Mouse (Mus musculus): ENCODE measurements around the gene Sesn1.

The Sesn1 gene

DNA sequence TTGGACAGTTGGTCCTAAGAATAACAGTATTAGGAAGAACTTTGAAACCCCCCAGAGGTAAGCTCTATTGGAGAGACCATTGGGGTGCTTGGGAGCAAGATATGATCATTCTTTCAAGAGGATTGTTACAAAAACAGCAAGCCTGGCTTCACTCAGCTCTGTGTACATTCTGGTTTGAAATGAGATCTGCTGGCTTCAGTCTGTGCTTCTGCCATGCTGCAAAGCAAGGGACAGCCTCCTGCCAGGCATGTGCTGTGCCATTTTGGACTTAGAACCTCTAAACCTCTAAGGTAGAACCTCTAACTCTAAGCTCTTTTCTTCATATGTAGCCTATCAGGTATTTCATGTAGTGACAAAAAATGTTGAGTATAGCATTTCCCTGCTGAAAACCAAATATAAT is 65.9 kb downstream of the Sesn1 start:
- no peak for DNase-seq

DNA sequence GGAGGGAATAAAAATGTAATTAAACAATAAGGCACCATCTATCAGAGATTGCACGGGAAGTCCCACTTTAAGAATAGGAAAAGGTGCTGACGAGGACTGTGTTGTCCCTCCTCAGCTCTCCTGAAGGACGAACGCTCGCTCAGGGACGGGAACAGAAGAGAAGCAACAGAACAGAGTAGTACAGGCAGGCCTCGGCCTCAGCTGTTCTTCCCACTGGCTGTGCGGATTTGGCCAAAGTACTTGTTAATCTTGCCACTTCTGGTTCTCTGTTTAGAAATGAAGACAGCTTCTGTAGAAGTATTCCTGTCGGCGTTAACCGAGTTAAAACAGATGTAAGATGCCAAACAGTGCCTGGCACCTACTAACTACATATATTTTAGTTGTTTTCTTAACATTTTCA is 68.6 kb downstream of the Sesn1 start:
- no peak for DNase-seq

DNA sequence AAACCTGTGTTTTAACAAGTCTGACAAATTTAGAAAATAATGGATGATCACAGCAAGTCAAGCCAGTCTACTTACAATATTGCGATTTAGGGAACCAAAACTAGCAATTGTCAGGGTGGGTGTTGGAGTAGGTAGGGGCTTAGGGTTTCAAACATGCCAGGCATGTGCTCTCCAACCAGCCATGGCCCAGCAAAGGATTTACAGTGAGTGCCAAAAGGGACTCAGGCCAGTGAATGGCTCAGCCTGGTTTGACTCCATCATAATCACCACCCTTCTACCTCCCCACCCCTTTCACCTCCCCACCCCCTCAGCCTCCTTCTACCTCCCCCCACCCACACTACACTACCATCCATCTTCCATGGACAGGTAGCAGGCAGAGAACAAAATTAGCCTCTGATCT is 69.9 kb downstream of the Sesn1 start:
- DNase-seq = no peak

DNA sequence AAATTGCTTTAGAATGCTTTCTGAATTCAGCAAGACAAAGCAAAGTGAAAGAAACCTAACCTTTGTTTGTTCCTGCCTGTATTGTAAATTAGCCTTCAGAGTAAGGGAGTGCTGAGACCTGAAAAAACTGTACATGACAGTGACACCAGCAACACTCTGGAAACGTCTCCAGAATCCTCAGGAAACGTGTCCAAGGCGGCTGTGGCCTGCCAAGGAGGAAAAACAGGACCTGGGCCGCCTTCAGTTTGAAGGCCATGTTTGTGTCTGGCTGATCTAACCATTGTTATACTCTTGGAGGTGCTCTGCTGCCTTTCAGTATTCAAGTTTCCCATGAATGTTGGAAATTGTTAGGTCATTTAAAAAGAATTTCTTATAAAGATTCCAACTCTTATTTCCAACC is 70.5 kb downstream of the Sesn1 start:
- DNase-seq = no peak

DNA sequence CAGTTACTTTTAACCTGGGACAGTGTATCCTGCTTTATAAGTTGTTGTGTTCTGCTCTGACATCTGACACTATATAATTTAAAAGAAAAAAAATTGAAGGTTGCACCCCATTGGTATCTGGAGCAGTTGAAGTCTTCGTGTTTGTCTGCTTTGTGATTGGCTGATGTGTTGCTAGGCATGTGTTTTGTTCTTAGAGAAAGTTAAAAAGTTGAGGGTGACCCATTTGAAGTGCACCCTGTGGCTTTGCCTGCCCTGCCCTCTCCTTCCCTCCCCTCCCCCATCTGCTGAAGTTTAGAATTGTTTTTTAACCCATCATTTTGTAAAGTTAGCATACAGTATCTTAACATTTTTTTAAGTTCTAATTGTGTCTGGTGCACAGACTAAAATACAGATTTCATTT is 71.0 kb downstream of the Sesn1 start:
- DNase-seq = no peak

DNA sequence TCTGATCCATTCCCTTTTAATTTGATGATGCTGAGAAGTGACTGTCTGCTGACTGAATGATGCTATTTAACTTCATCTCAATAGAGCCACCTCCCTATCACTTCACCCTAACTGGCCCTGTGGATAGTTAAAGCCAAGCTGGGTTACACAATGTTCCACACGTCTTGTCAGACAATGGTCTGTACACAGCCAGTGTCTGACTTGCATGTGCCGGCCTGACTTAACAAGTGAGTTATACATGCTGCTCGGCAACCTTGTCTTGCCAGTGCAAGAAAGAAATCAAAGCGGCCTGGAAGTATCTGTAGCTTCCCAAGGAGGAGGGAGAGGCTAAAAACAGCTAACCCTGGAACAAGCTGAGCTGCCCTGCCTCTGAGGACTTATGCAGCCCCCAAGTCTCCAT is 71.7 kb downstream of the Sesn1 start:
- DNase-seq = no peak

DNA sequence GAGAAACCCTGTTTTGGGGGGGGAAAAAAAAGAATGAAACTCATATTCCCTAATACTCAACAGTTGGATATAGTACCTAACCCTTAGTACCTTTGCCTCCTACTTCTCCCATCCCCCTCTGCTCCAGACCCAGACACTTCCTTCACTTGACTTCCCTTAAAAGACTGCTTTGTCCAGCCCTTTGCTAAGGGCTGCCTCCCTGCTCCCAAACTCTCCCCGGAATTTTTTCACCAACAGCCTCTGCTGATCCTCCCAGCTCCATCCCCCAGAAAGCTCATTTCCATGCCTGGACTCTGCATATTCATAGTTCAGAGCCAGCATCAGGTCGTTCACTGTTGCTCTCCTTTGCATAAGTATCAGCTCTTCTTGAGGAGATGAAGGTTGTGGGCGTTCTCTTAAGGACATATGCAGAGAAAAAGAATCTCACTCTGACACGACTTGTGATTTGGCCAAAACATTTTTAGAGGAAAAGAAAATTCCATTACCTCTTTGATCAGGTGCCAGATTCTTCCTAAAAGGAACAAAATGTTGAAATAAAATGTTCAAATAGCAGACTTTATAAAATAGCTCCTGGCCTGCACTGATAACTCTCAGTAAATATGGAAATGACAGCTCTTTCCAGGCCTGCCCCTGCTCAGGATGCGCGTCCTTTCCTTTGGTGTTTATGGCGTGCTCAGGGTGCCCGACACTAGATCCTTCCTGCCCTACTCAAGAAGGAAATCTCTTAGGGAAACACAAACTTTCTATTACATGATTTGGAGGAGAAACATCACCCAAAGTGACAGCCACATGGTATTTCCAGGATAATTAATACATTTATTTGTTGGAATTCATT is 74.2 kb downstream of the Sesn1 start:
- peak; percentile 49 for DNase-seq

DNA sequence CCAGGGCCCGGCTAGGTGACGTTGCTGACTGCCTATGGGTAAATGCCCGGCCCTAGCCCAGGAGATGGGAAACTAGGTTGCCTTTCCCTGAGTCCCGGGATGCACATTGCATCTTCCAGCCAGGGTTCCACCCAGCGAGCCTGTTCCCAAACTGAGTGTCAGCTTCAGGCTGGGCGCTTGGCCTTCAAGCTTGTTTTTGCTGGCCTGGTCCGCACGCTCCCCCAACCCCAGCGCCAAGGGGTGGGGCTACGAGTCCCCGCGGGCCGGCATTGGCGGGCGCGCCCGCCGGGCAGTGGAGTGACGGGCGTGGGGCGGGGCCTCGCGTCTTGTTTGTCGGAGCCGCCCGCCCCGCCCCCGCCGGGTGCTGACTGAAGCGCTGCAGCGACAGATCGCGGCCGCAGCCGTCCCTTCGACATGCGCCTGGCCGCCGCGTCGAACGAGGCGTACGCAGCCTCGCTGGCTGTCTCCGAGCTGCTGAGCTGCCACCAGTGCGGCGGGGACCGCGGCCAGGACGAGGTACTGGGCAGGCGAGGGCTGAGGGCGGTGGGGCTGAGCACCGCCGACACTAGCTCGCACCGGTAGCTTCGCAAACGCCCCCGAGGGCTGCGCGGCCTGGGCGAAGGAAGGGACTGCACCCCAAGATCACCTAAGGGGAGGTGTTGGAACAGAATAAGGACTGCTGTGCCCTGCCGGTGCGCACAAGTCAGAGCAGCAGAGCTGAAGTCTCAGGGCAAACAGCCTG is 77.5 kb downstream of the Sesn1 start:
- DNase-seq = peak; percentile 95

DNA sequence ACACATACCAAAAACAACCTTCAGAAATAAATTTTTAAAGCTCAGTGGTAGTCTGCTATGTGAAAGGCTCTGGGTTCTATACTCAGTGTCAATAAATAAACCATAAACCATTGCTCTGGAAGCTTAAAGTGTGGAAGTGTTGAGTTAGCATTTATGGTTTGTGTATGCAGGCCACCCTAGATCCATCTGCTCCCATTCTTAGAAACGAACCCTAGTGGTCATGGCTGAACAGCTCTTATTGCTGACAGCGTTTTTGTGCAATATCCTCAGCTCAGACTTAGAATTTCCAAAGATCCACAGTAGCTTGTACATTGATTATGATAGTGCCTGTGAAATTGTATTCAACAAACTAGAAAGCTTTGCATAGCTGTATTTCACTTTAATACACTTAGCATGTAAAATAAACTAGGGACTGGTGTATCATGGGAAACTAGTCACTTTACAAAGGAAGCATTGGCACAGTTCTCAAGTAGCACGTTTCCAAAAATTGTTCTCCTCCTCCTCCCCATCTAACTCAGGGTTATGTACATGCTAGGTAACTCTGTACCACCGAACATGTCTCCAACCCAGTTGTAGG is 78.7 kb downstream of the Sesn1 start:
- DNase-seq = no peak

DNA sequence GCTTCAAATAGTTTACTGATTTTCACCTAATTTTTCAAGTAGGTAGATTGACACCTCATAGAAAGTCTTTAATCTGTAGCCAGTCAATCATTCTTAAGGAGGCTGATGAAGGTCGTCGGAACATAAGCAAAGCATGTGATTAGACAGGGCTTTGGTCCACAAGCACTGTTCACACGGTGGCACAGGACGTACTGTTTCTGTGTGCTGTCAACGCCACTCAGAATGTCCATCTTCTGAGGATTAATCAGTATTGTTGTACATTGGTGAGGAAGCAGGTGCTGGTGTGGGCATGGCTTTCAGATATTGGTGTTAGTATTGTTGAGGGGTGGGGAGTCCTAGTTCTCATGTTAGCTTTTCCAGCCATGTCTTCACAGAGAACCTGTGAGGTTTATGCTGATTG is 79.8 kb downstream of the Sesn1 start:
- DNase-seq = no peak

DNA sequence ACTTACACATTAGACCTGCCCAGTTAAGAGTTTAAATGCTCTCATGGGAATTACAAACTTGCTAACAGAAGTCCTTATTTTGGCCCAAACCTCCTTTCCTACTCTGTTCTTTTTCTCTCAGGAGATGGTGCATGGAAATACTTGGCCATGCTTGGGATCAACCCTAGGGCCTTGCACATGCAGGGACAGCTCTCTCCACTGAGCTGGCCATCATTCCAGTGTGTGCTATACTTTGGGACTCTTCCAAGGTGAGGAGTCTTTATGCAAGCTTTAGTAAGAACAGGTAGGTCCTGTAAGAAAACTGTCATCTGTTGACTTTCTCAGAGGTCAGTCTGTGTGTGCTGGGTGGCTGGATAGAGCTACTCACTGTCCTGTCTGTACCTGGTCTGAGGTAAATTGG is 80.8 kb downstream of the Sesn1 start:
- no peak for DNase-seq

DNA sequence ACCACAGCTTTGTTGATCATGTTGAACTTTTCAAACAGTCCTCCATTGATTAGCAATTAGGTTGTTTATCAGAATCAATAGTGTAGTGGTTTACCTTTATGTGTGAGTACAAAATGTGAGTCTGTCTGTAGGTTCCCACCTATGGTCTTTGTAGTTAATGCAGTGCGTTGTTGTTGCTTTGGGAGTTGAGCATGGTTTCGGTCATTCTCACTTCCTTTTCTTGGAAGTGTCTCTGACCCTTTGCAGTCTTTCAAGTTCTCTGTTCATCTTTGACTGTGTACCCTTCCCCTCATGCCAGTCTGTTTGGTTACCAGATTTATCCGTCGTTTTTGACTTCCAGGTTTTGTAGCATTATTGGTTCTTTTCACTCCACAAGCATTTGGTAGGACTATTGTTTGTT is 81.6 kb downstream of the Sesn1 start:
- DNase-seq = no peak

DNA sequence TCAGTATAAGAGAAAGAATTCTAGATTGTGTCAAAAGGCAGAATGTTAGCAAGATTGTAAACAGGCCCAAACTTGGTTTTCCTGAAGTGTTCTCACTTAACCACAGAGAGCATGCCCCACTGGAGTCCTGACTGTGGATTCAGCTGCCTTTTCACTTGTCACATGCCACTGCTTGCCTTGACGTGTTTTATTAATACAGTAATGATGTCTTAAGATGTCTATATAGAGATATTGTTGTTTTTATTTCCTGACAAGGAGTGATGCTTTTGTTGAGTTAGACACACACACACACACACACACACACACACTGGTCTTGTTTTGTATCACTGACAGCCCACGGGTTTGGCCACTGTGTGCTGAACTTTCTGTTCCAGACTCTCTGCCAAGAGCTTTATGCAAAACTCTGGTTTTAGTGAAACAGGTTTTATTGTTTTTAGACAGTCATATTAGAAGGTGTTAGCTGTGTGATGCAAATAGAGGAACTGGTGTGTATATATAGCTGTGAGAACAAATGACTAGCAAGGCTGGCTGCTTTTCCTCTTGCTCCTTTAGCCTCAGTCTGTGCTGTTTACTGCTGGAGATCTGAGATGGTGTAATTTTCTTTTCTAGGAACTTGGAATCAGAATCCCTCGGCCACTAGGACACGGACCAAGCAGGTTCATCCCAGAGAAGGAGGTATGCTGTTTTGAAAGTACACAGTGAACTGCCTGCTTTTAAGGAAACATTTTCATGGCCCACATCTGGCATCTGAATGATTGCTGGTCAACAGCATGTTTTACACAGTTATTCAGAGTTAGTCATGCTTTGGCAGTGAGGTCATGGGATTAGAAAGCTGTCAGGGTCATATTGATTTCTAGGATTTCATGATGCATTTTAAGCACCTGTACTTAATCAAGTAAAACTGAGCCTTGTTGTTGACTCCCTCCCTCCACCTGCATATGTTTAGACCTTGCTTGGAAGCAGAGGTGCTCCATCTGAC is 84.0 kb downstream of the Sesn1 start:
- peak; percentile 57 for DNase-seq

DNA sequence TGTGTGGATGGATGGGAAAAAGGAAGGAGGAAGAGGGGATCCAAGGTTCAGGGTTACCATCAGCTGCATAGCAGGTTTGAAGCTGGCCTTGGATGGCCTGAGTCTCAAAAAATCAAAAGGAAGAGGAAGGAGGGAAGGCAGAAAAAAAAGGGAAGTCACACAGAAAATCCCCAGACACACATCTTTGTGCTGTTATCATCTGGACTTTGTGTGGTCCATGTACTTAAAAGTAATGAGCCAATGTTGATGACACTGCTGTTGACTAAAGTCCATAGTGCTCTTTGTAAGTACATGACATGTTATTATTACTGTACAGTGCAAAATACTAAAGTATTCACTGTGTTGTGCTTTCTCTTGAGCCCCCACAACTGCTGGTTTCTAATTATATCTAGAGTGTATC is 86.7 kb downstream of the Sesn1 start:
- no peak for DNase-seq

DNA sequence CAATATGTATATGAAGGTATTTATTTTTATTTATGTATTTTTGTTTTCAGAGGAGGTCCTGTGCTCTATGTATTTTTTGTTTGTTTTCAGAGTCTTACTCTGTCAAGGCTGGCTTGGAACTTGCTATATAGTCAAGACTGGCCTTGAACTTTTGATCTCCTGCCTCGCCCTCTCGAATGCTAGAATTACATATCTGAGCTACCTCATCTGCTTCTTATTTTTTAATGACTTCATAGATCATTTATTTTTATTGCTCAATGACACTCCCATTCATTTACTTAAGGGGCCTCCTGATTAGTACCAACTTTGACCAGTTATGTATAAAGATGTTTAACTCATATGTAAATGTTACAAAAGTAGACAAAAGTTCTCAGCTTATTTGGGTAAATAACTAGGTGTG is 87.1 kb downstream of the Sesn1 start:
- no peak for DNase-seq

DNA sequence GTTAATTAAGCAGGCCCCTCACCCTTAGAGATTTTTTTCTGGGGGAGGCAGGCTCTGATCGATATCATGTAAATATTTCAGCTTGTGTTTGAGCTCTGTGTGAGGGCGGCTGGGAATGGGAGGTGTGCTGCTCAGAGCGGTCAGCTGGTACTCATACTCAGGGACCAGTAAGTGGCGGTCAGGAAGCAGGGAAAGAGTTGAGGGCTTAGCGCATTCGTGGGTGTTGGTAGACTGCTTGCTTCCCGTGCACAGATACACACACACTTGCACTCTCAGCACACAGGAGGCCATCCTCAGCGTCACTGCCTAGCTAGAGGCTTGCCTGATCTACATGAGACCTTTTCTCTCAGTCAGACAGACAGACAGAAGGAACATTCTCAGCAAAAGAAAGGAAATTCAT is 91.7 kb downstream of the Sesn1 start:
- no peak for DNase-seq

DNA sequence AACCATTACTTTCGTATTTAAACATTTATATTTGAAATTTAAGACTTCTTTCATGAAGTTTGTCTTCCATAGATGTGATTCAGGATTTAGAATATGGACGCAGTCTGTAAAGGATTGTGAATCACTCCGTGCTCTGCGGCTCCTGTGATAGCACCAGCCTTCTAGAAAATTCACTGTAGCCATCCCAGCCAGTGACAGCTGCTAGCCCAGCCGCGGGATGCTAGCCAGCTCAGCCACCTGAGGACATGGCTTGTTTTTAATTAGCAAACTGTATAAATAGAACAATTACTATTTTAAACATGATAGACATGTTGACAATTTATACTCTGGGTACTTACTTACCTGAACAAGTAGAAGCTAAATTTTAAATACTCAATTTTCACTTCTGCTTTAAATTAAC is 92.1 kb downstream of the Sesn1 start:
- DNase-seq = no peak

DNA sequence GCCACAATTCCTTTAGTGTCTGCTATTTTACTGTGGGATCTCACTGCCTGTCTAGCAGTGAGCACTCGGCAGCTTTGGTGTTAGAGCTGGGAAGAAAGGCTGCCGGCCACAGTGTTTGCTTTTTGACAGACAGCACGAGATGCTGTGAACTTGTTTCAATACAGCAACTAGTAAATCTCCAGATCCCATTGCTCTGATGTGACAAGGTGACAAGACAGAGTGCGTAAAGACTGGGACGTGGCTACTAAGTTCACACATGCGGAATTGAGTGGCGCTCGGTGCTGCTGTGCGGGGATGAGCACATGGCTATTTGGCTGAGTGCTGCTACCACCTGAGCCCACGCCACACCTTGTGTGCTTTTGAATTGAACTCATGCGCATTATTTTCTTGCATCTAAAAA is 97.7 kb downstream of the Sesn1 start:
- no peak for DNase-seq

DNA sequence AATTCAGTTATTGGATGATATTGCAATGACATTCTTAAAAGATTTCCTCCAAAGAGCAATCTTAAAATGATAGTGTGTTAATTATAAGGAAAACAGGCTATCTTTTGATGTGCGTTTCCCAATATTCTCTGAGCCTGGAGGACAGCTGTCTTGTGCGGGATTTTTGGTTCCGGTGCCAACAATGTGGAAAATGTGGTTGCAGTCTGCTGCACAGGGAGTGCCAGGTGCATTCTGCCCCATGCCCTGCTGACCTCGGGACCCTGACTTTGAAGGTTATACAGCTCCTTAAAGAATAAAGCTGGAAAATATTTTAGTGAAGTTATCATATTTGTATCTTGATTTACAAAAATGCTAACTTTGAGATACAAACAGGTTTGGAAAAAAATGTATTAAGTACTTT is 98.2 kb downstream of the Sesn1 start:
- no peak for DNase-seq

DNA sequence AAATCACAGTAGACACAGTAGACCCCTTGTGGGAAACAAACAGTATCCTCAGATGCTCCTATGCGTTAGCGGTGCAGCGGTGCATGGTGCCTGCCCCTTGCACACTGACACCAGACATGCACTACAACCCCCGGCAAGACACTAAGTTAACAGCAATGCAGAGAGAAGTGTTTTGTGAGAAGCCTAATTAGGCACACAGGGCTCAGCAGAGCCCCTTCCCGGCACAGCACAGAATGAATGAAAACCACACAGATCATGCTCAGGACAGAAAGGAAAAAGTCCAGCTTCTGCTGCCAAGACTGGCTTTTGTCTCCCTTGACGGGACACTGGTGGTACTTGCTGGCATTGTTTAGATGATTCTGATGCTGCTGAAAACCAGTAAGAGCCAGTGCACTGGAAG is 99.2 kb downstream of the Sesn1 start:
- no peak for DNase-seq

DNA sequence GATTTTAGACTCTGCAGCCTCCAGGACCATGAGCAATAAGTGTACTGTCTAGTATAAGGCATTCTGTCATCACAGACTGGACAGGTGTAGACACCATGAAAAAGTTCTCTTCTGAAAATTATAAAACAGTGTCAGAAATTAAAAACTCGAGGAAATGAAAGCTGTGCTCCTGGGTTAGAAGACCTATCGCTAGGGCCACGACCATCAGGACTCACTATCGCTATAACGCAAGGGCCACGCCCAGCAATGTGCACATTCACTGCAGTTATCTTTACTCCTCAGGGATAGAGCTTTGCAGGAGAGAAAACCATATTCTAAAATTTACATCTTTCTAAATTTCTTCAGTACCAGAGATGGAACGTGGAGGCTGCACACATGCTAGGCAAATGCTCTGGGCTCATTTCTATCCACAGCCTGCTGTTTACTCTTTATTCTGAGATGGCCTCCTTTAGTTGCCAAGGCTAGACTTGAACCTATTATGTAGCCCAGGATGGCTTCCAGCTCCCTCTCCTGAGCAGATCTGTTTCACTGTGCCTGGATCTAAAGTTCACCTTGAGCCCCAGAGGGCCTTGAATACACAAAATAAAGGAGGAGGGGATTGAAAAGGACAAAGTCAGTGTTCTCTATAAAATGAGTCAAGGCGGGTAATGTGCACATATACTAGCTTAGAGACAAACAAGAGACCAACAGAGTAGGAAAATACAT is 102.7 kb downstream of the Sesn1 start:
- no peak for DNase-seq

DNA sequence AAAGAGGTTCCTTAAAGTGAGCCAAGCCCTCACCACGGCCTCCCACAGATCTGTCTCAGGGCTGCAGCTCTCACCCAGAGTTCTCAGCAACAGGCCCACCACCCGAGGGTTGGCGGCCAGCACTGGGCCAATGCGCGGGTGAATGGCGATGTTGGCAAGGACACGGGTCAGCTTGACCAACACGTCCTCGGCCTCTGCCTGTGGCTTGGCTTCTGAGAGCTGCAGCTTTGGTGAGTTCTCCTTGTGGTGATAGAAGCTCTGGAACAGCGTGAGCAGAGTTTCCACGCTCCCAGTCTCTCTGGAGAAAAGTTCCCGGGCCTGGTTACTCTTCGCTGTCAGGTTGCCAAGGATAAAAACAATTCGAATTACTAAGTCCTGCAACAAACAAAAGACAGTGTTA is 117.0 kb downstream of the Sesn1 start:
- DNase-seq = no peak
